Mouse (Mus musculus) liver, embryonic 14.5 days (tissue): Measurements from ENCODE around the gene Atg16l2. TPM values are rescaled to one million over a fixed set of nuclear protein-coding genes. Genes with fewer than 3 reads are reported as not detected.

Source experiments
- ATAC-seq: fragments of 200-750 bp; cut with Nextera tagmentation; 2 replicates; pipeline ENCODE4 v1.8.0; 2017; ENCODE audit warnings: moderate number of reproducible peaks, mild to moderate bottlenecking, moderate library complexity; ENCODE audit not compliant: insufficient read depth
- DNase-seq, 3 experiments: peaks; one replicate each; pipeline ENCODE4 v3.0.0-alpha.2; 2012 to 2013; ENCODE audit warnings: low read depth in 3 of 3, low spot score in 3 of 3
- H3K27ac ChIP-seq: fragments of 300-500 bp; sonication (generic); 2 replicates; pipeline ENCODE4 v1.5.1; 2014; ENCODE audit warnings: moderate library complexity, mild to moderate bottlenecking, control low read depth, inconsistent platforms
- H3K27me3 ChIP-seq: fragments of 300-500 bp; sonication (generic); 2 replicates; pipeline ENCODE4 v1.6.1; 2014; ENCODE audit warnings: mild to moderate bottlenecking, low read length, moderate library complexity; ENCODE audit not compliant: control insufficient read depth, insufficient read depth
- H3K36me3 ChIP-seq: fragments of 300-500 bp; sonication (generic); replicated peaks from 2 replicates; pipeline ENCODE4 v1.6.1; 2014; ENCODE audit warnings: low read depth; ENCODE audit not compliant: control insufficient read depth, insufficient read depth
- H3K4me1 ChIP-seq, 2 experiments: fragments of 200-500 bp in 1 of 2; fragments of 300-500 bp in 1 of 2; sonication (generic) in 1 of 2; replicated peaks; 2 replicates each; pipeline ENCODE4 v1.6.1; 2012 to 2014; ENCODE audit warnings: antibody characterized with exemption in 1 of 2, inconsistent platforms in 1 of 2, low read length in 1 of 2; ENCODE audit not compliant: control insufficient read depth in 2 of 2, insufficient read depth in 2 of 2
- H3K4me2 ChIP-seq: fragments of 300-500 bp; sonication (generic); 2 replicates; pipeline ENCODE4 v1.6.1; 2014; ENCODE audit warnings: low read depth, mild to moderate bottlenecking, control low read depth, moderate library complexity
- H3K4me3 ChIP-seq, 2 experiments: fragments of 200-500 bp in 1 of 2; fragments of 300-500 bp in 1 of 2; sonication (generic) in 1 of 2; 2 replicates each; pipeline ENCODE4 v1.5.1; 2012 to 2014; ENCODE audit warnings: low read depth in 2 of 2, low read length in 2 of 2, mild to moderate bottlenecking in 2 of 2, control low read depth in 1 of 2, inconsistent platforms in 1 of 2, moderate library complexity in 1 of 2; ENCODE audit not compliant: insufficient read depth in 1 of 2
- H3K9ac ChIP-seq: fragments of 300-500 bp; sonication (generic); replicated peaks from 2 replicates; pipeline ENCODE4 v1.6.1; 2014; ENCODE audit warnings: mild to moderate bottlenecking, control low read depth, moderate library complexity
- H3K9me3 ChIP-seq: fragments of 300-500 bp; sonication (generic); 2 replicates; pipeline ENCODE4 v1.6.1; 2016; ENCODE audit warnings: low read length, mixed read lengths; ENCODE audit not compliant: control insufficient read depth
- CTCF ChIP-seq: IDR thresholded peaks from 2 replicates; pipeline ENCODE4 v1.5.1; 2016; ENCODE audit warnings: antibody characterized with exemption, low read depth, control low read depth
- EP300 ChIP-seq: IDR thresholded peaks from 2 replicates; pipeline ENCODE4 v1.6.1; 2016; ENCODE audit warnings: antibody characterized with exemption, low read depth
- WGBS: fragments of 180-500 bp; shearing (Covaris S2); extraction: QIAGEN DNeasy Blood & Tissue Kit; methylation state at CpG from one replicate; pipeline ENCODE4 v1.1.7; 2014; ENCODE audit not compliant: insufficient replicate concordance; 5-methylcytosine and 5-hydroxymethylcytosine counted together
- polyA plus RNA-seq, 2 experiments: library from polyadenylated mRNA; depleted of rRNA in 1 of 2; stranded (reverse) in 1 of 2; unstranded in 1 of 2; fragments of >200 nt; fragmentation: Nextera tagmentation in 1 of 2; extraction: Ambion mirVana in 1 of 2; gene quantifications; 2 replicates each; pipeline versions ENCODE4 v1.2.1 to v1.2.3; 2012 to 2014

Atg16l2 gene
- polyA plus RNA-seq, 2 experiments = 1.8 to 3.1 TPM

DNA sequence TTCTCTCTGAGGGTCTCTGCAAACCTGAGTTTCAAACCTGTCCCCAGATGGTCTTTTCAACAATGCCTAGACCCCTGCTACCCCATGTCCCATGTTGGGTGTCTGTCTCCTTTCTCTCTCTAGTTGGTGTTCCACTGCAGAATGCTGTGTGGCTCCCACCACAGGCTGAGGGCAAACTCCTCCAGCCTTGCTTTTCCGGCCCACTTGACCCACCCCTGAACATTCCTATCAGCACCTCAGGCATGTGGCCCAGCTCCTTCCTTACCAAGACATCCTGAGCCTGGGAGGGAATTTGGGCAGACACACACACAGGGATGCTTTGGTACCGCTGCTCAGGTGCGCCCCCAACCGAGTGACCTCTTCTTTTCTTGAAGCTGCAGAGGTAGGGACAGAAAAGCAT, 8.4 kb downstream of the Atg16l2 start:
- Histone ChIP-seq H3K4me3 (no peak overlapping the region), H3K9ac (no peak overlapping the region), H3K4me1 (no peaks in the 10 kb centered on the region), H3K27me3 (no peaks in the 10 kb centered on the region; the same call in 1 of the 2 replicates), H3K9me3 (no peaks in the 10 kb centered on the region), H3K4me2 (no peak overlapping the region), H3K27ac (no peak overlapping the region), H3K36me3 (no peaks in the 10 kb centered on the region)
- DNase-seq (no peak), ATAC-seq (no peak)
- TF ChIP-seq CTCF (no peak), EP300 (no peak)
- WGBS = 69% methylated on average over 4 of the region's 4 CpGs

DNA sequence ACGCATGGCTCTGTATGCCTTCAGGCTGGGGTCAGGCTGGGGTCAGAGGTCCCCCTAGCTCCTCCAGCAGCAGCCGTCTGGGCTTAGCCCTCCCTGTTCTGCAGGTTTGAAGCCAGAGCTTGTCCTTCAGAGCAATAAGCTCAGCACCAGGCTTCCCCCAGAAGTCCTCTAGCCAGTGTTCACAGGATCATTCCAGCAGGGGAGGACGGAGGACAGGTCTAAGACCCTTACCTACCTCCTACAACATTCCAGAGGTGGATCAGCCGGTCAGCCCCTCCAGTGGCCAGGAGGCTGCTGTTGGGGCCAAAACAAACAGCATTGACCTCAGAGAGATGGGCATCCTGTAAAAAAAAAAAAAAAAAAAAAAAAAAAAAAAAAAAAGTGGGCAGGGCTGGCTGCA, 8.9 kb downstream of the Atg16l2 start:
- H3K9ac ChIP-seq = no peak overlapping the region
- no peak overlapping the region for H3K4me2 ChIP-seq
- ATAC-seq = no peak
- no peak overlapping the region for H3K27ac ChIP-seq
- DNase-seq = no peak
- H3K9me3 ChIP-seq = no peaks in the 10 kb centered on the region
- H3K4me3 ChIP-seq = no peak overlapping the region
- WGBS = 59% methylated on average over 4 of the region's 4 CpGs
- no peak for TF ChIP-seq EP300
- TF ChIP-seq CTCF = no peak
- no peaks in the 10 kb centered on the region; the same call in 1 of the 2 replicates for H3K27me3 ChIP-seq
- no peaks in the 10 kb centered on the region for H3K4me1 ChIP-seq
- no peaks in the 10 kb centered on the region for H3K36me3 ChIP-seq

DNA sequence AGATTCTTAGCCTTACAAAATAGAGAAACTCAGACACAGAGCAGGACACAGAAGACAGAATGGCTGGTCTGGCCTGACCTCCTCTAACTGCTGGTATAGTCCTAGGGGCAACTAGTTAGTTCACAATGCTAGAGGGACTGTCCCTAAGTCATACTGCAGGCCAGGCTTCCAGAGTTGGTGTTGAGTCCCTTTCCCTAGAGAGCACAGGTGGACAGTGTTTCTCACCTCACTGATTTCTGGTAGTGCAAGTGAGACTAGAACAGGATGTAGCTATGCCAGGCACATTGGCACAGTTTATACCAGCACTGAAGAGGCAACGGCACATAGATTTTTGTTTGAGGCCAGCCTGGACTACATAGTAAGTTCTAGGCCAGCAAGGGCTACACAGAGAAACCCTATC, 9.4 kb downstream of the Atg16l2 start:
- whole genome bisulfite sequencing = 88% methylated on average over 1 of the region's 1 CpGs
- Histone ChIP-seq H3K27ac (no peak overlapping the region), H3K36me3 (no peaks in the 10 kb centered on the region), H3K4me2 (no peak overlapping the region), H3K9ac (no peak overlapping the region), H3K9me3 (no peaks in the 10 kb centered on the region), H3K4me1 (no peaks in the 10 kb centered on the region), H3K27me3 (no peaks in the 10 kb centered on the region; the same call in 1 of the 2 replicates), H3K4me3 (no peak overlapping the region)
- no peak for TF ChIP-seq EP300
- no peak for TF ChIP-seq CTCF
- ATAC-seq = no peak
- no peak for DNase-seq

DNA sequence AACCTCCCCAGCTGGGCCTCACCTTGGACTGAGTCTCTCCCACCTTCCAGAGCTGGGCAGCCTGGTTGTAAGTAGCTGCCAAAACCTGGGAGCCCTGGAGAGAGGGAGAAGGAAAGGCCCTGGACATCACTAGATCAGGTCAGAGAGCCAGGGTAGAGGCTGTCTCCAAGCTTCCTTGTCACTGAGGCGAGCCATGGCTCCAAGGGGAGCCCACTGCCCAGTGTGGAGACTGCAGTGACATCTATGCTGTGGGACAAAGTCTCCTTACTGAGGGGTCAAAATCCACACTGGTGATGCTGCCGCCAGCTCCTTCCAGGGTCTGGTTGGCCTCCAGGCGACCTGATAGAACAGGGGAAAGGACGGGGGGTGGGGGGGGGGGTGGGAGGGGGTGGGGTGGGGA, 10.0 kb downstream of the Atg16l2 start:
- no peak overlapping the region for H3K4me3 ChIP-seq
- H3K36me3 ChIP-seq = no peaks in the 10 kb centered on the region
- no peaks in the 10 kb centered on the region for H3K4me1 ChIP-seq
- no peaks in the 10 kb centered on the region for H3K9me3 ChIP-seq
- H3K9ac ChIP-seq = no peak overlapping the region
- H3K27me3 ChIP-seq = no peaks in the 10 kb centered on the region; the same call in 1 of the 2 replicates
- ATAC-seq = no peak
- H3K27ac ChIP-seq = no peak overlapping the region
- H3K4me2 ChIP-seq = no peak overlapping the region
- WGBS = 77% methylated on average over 4 of the region's 4 CpGs
- DNase-seq = no peak
- TF ChIP-seq CTCF (no peak), EP300 (no peak)

DNA sequence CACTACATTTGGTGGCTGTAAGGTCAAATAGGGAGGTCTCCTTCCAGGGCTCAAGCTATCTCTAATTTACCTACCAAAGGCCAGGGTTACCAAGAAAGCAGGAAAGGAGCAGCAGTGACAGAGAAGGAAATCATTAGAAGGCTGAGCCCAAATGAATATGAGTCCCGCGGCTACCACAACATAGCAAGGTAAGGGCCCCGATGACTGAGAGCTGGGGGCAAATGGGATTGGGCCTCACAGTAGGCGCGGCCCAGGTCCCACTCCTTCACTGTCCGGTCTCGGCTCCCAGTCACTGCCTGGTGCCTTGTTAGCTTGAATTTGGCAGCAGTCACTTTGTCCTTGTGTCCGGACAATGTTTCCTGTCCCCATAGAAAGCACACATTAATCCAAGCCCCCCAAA, 10.4 kb downstream of the Atg16l2 start:
- Histone ChIP-seq H3K36me3 (no peaks in the 10 kb centered on the region), H3K4me1 (no peaks in the 10 kb centered on the region), H3K9me3 (no peaks in the 10 kb centered on the region), H3K9ac (no peak overlapping the region), H3K27me3 (no peaks in the 10 kb centered on the region; the same call in 1 of the 2 replicates), H3K27ac (no peak overlapping the region), H3K4me3 (no peak overlapping the region), H3K4me2 (no peak overlapping the region)
- WGBS = 86% methylated on average over 8 of the region's 8 CpGs
- no peak for ATAC-seq
- no peak for DNase-seq
- no peak for TF ChIP-seq EP300
- no peak for TF ChIP-seq CTCF

DNA sequence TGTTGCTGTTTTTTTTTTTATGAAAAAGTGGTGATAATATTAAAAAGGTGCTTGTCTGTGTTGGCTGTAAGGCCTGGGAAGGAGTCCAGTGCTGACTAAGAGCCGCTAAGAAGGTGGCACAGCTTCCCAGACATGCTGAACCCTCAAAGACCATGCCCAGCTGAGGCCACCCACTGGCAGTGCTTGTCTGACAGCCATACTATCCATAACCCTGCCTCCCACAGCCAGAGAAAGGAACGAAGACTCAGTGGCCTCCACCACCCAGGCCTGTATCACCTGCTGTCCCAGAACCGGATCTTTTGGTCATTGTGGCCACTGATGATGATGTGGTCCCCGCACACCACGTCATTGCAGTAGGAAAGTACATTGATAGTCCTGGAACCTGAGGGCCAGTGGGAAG, 10.8 kb downstream of the Atg16l2 start:
- Histone ChIP-seq H3K4me1 (no peaks in the 10 kb centered on the region), H3K4me2 (no peak overlapping the region), H3K27ac (no peak overlapping the region), H3K27me3 (no peaks in the 10 kb centered on the region; the same call in 1 of the 2 replicates), H3K4me3 (no peak overlapping the region), H3K9ac (no peak overlapping the region), H3K36me3 (no peaks in the 10 kb centered on the region), H3K9me3 (no peaks in the 10 kb centered on the region)
- ATAC-seq = no peak
- TF ChIP-seq CTCF = no peak
- no peak for TF ChIP-seq EP300
- 67% methylated on average over 5 of the region's 5 CpGs for WGBS
- no peak for DNase-seq
